Mouse (Mus musculus): ENCODE results near the gene Hps1. TPM values are rescaled to one million over a fixed set of nuclear protein-coding genes. Genes with fewer than 3 reads are reported as not detected.
A peak's percentile ranks its signal among the peaks of the same experiment; 100 is the strongest.

The Hps1 gene
- polyA plus RNA-seq, 1 experiment from 2014 or later, result 20.6 TPM

GRCm38 (mm10) chr19:42755148-42755870 is 24.5 kb downstream of the Hps1 start:
- Histone ChIP-seq H3K4me1 (peaks cover 22% of the 10 kb centered on the region), H3K27me3 (no peaks in the 10 kb centered on the region), H3K36me3 (no peaks in the 10 kb centered on the region), H3K4me2 (replicated peaks) (no peak overlapping the region), H3K9ac (no peak overlapping the region), H3K9me3 (replicated peaks) (no peaks in the 10 kb centered on the region), H3K4me3 (replicated peaks) (no peak overlapping the region), H3K27ac (replicated peaks) (no peak overlapping the region)
- 73% methylated on average over 15 of the region's 15 CpGs for WGBS
- no peak for ATAC-seq (ENCODE audit: insufficient number of reproducible peaks, low FRiP score, low TSS enrichment, low read depth)

DNA sequence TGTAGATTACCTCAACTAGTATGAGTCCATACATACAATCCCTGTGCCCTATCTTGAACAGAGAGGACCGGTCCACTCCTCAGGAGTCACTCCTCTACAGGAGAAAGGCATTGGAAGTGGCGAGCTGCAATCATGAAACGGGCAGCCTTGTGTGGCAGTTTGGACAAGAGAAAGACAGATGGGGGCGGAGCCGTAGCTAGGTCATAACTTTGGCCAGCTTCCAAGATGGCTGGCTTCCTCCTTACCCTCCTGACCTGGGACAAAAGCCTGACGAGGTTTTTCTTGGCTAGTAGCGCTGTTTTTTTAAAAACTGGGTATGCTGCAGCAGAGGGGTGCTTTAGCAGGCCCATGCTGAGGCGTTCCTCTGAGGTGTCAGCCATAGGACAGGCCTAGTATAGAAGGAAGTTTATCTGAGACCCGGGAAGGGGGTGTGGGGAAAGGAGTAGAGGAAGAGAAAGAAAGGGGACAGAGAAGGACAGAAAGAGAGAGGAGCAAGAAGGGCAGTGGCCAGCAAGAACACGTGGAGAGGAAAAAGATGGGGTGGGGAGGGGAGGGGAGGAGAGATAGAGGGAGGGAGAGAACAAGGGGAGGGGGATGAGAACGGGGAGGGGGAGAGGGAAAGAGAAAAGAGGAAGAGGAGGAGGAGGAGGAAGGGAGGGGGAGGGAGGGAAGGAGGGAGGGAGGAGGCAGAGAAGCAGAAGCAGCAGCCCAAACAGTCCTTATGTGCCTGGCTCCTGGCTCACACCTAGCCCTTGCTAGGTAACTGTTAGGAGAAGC is 26.4 kb downstream of the Hps1 start:
- Histone ChIP-seq H3K9ac (no peak overlapping the region), H3K4me1 (peaks cover 25% of the 10 kb centered on the region), H3K27me3 (no peaks in the 10 kb centered on the region), H3K4me3 (replicated peaks) (0 out of 2 replicates have a peak overlapping the region, but pooled peaks have one; percentile 42), H3K9me3 (replicated peaks) (no peaks in the 10 kb centered on the region), H3K27ac (replicated peaks) (peak overlapping the region; percentile 79; the same call in 1 of the 2 replicates), H3K4me2 (replicated peaks) (peak overlapping the region; percentile 64), H3K36me3 (no peaks in the 10 kb centered on the region)
- WGBS, result 41% methylated on average over 11 of the region's 11 CpGs
- peak; percentile 11; the same call in 1 of the 2 replicates for ATAC-seq (ENCODE audit: insufficient number of reproducible peaks, low FRiP score, low TSS enrichment, low read depth)

DNA sequence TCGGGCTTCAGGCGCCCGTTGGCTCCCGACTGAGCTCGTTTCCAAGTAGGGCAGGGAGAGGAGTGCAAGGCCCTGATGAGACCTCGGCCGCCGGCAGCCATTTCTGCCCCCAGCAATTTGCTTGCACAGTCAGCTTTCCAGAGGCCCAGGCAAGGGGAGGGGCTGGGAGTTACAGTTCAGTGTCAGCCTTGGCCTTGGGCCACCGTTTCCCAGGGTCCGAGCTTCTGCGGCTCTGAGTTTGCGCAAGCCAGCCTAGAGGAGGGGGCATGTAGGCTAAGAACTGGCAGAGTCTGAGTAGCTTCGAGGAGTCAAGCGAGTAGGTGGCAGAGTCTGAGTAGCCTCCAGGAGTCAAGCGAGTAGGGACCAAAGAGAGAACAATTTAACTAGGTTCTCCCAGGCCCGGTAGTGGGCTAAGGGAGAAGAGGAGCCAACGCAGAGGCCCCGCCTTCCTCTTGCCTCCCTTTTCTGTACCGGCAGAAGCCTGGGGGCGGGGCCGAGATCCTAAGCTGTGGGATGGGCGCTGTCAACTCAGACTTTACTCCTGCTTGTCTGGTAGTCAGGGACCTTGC is 27.3 kb downstream of the Hps1 start, which contains the start of gene Pyroxd2:
Gene Pyroxd2, minus strand, starts transcription at position 413 of the 569 bp plus-strand sequence.
- Histone ChIP-seq H3K4me3 (replicated peaks) (peak within 1 kb of the TSS; percentile 42), H3K27ac (replicated peaks) (peak within 1 kb of the TSS; percentile 79)

GRCm38 (mm10) chr19:42750196-42750595 is 29.6 kb downstream of the Hps1 start:
- Histone ChIP-seq H3K36me3 (no peaks in the 10 kb centered on the region), H3K27ac (replicated peaks) (no peak overlapping the region), H3K4me2 (replicated peaks) (no peak overlapping the region), H3K27me3 (no peaks in the 10 kb centered on the region), H3K4me3 (replicated peaks) (no peak overlapping the region), H3K4me1 (peaks cover 24% of the 10 kb centered on the region), H3K9ac (no peak overlapping the region), H3K9me3 (replicated peaks) (no peaks in the 10 kb centered on the region)
- WGBS, result 78% methylated on average over 11 of the region's 11 CpGs
- no peak for ATAC-seq (ENCODE audit: insufficient number of reproducible peaks, low FRiP score, low TSS enrichment, low read depth)

More for the DNA sequence above, 27.3 kb downstream of the Hps1 start, which contains the start of gene Pyroxd2:
- WGBS, result 2% methylated on average over 22 of the region's 22 CpGs
- Histone ChIP-seq H3K9me3 (replicated peaks) (no peaks in the 10 kb centered on the region), H3K4me2 (replicated peaks) (peak within 1 kb of the TSS; percentile 64), H3K4me1 (peaks cover 25% of the 10 kb centered on the region), H3K9ac (peak within 1 kb of the TSS; percentile 31), H3K36me3 (no peaks in the 10 kb centered on the region), H3K27me3 (no peaks in the 10 kb centered on the region)
- ATAC-seq (ENCODE audit: insufficient number of reproducible peaks, low FRiP score, low TSS enrichment, low read depth), result peak; percentile 83

GRCm38 (mm10) chr19:42746702-42747101 is 33.1 kb downstream of the Hps1 start:
- WGBS, result 88% methylated on average over 8 of the region's 8 CpGs
- Histone ChIP-seq H3K4me3 (replicated peaks) (no peak overlapping the region), H3K27me3 (no peaks in the 10 kb centered on the region), H3K4me1 (peaks cover 32% of the 10 kb centered on the region), H3K9me3 (replicated peaks) (no peaks in the 10 kb centered on the region), H3K27ac (replicated peaks) (no peak overlapping the region), H3K4me2 (replicated peaks) (no peak overlapping the region), H3K36me3 (no peaks in the 10 kb centered on the region), H3K9ac (no peak overlapping the region)
- ATAC-seq (ENCODE audit: insufficient number of reproducible peaks, low FRiP score, low TSS enrichment, low read depth), result no peak

DNA sequence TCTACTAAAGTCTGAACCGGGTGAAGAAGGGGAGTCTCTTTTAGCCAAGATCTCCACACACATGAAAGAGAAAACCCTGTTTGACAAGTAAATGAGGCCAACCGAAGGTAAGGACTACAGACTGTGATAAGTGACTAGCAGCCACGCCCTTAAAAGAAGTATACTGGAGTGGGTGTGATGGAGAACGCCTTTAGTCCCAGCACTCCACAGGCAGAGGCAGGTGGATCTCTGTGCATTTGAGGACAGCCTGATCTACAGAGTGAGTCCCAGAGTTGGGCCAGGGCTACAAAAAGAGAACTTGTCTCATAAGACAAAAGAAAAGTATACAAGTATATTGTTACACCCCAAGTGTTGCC is 33.9 kb downstream of the Hps1 start:
- Histone ChIP-seq H3K9ac (no peak overlapping the region), H3K27ac (replicated peaks) (no peak overlapping the region), H3K4me2 (replicated peaks) (no peak overlapping the region), H3K9me3 (replicated peaks) (no peaks in the 10 kb centered on the region), H3K4me1 (peaks cover 38% of the 10 kb centered on the region), H3K4me3 (replicated peaks) (no peak overlapping the region), H3K27me3 (no peaks in the 10 kb centered on the region), H3K36me3 (no peaks in the 10 kb centered on the region)
- no peak for ATAC-seq (ENCODE audit: insufficient number of reproducible peaks, low FRiP score, low TSS enrichment, low read depth)
- WGBS, result 69% methylated on average over 4 of the region's 4 CpGs

- H3K36me3 ChIP-seq, result no peaks in the 10 kb centered on the region
- H3K9me3 ChIP-seq (replicated peaks), result no peaks in the 10 kb centered on the region
- peaks cover 44% of the 10 kb centered on the region for H3K4me1 ChIP-seq
- H3K4me2 ChIP-seq (replicated peaks), result no peak overlapping the region
- H3K9ac ChIP-seq, result no peak overlapping the region
- WGBS, result 44% methylated on average over 9 of the region's 9 CpGs
- no peak for ATAC-seq (ENCODE audit: insufficient number of reproducible peaks, low FRiP score, low TSS enrichment, low read depth)
- H3K27me3 ChIP-seq, result no peaks in the 10 kb centered on the region
- 0 out of 2 replicates have a peak overlapping the region, but pooled peaks have one; percentile 1 for H3K27ac ChIP-seq (replicated peaks)
- H3K4me3 ChIP-seq (replicated peaks), result no peak overlapping the region
Observed at GRCm38 (mm10) chr19:42745084-42745868, 34.5 kb downstream of the Hps1 start.

DNA sequence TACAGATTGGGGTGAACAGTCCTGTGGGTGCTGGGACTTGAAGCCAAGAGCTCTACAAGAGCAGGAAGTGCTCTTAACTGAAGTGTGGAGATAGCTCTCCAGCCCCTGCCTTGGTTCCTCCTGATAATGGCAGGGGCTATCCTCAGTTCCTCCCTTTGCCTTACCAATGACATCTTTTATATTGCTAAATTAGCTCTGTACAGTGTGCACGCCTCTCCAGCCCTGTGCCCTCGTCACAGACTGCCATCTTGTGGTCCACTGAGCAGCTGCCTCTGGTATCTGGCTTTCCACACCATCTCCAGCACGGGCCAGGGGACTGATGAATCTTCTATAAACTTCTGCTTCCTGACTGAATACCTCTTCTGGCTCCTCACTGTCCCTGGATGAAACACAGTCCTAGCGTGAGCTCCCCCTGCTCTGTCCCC is 35.6 kb downstream of the Hps1 start:
- no peak overlapping the region for H3K9ac ChIP-seq
- H3K36me3 ChIP-seq, result no peaks in the 10 kb centered on the region
- peak; percentile 70 for ATAC-seq (ENCODE audit: insufficient number of reproducible peaks, low FRiP score, low TSS enrichment, low read depth)
- H3K4me2 ChIP-seq (replicated peaks), result no peak overlapping the region
- H3K4me3 ChIP-seq (replicated peaks), result no peak overlapping the region
- 21% methylated on average over 4 of the region's 4 CpGs for WGBS
- H3K4me1 ChIP-seq, result peaks cover 44% of the 10 kb centered on the region
- H3K27ac ChIP-seq (replicated peaks), result 0 out of 2 replicates have a peak overlapping the region, but pooled peaks have one; percentile 1
- no peaks in the 10 kb centered on the region for H3K9me3 ChIP-seq (replicated peaks)
- H3K27me3 ChIP-seq, result no peaks in the 10 kb centered on the region

- H3K9me3 ChIP-seq (replicated peaks), result no peaks in the 10 kb centered on the region
- H3K4me1 ChIP-seq, result peaks cover 42% of the 10 kb centered on the region
- 63% methylated on average over 16 of the region's 16 CpGs for WGBS
- H3K9ac ChIP-seq, result no peak overlapping the region
- no peaks in the 10 kb centered on the region for H3K36me3 ChIP-seq
- no peak overlapping the region for H3K4me3 ChIP-seq (replicated peaks)
- H3K4me2 ChIP-seq (replicated peaks), result no peak overlapping the region
- ATAC-seq (ENCODE audit: insufficient number of reproducible peaks, low FRiP score, low TSS enrichment, low read depth), result no peak
- no peak overlapping the region for H3K27ac ChIP-seq (replicated peaks)
- no peaks in the 10 kb centered on the region for H3K27me3 ChIP-seq
Observed at GRCm38 (mm10) chr19:42743261-42743660, 36.5 kb downstream of the Hps1 start.

DNA sequence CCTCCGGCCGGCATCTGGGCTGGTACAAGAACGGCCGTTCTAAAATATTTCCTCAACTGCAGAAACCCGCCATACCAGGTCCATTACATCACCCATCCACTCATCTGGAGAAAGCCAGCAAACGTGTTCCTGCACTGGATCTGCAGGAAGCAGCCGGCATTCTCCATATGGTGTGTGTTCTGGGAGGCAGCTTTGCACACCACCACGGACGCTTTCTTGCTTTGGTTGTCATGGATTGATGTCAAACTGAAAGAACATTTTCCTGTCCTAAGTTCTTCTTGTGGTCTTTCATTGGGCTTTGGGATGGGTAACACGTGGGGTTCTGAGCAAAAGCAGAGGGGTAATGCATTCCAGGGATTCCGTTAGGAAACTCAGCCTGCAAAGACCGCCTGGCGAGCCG is 37.9 kb downstream of the Hps1 start:
- H3K36me3 ChIP-seq, result no peaks in the 10 kb centered on the region
- no peak overlapping the region; the same call in 1 of the 2 replicates for H3K4me2 ChIP-seq (replicated peaks)
- no peak overlapping the region for H3K9ac ChIP-seq
- no peak for ATAC-seq (ENCODE audit: insufficient number of reproducible peaks, low FRiP score, low TSS enrichment, low read depth)
- peak overlapping the region; percentile 82 for H3K27ac ChIP-seq (replicated peaks)
- H3K9me3 ChIP-seq (replicated peaks), result no peaks in the 10 kb centered on the region
- peaks cover 47% of the 10 kb centered on the region for H3K4me1 ChIP-seq
- whole genome bisulfite sequencing, result 27% methylated on average over 14 of the region's 14 CpGs
- no peaks in the 10 kb centered on the region for H3K27me3 ChIP-seq
- no peak overlapping the region for H3K4me3 ChIP-seq (replicated peaks)
